Mouse (Mus musculus) adrenal gland, postnatal 4 days (tissue): Measurements from ENCODE around the gene Pepd. TPM values are rescaled to one million over a fixed set of nuclear protein-coding genes. Genes with fewer than 3 reads are reported as not detected.

Experiments used
- DNase-seq, 2 experiments: peaks; one replicate each; pipeline ENCODE4 v3.0.0; 2021 to 2022; ENCODE audit warnings: low spot score in 2 of 2, mixed read lengths in 2 of 2
- total RNA-seq, 2 experiments: library from RNA; stranded (reverse); gene quantifications; 2 replicates each; pipeline ENCODE4 v1.2.3; 2021

Pepd gene
- total RNA-seq, 2 experiments from 2014 or later: 59.7 to 67.6 TPM

DNA sequence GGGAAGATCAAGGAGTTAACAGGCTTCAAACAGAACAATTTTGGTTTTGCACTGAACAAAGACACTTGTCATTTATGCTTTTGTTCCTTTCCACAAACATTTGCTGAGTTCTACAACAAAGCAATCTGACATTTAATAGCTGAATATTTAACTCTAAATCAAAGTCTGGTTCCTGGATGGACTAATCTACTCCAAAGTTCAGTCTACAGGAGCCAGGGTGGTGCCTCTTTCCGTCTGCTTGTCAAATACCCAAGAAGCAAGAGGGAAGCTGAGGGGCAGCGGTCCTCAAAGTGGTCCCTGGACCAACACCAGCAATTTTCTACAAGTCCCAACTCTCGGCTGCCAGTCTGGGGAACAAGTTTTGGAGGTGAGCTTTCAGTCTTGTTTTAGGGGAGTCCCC, 141.0 kb downstream of the Pepd start:
- no peak for DNase-seq

DNA sequence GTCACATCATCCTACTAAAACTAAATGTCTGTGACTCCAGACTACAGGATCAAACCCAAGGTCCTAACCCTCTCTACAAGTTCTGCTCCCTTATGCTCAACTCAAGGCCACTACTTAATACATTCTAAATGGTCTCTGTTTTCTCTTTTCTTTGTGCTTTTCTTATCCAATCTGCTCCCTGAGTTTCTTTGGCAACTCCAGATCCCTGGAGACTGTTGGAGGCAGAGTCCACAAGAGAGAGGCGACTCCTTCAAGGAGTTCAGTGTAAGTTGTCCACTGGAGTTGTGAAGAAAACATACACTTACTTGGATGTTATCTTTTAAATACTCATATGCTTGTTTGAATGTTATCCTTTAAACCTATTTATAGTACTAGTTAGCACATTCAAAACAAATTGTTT, 142.1 kb downstream of the Pepd start:
- no peak for DNase-seq

DNA sequence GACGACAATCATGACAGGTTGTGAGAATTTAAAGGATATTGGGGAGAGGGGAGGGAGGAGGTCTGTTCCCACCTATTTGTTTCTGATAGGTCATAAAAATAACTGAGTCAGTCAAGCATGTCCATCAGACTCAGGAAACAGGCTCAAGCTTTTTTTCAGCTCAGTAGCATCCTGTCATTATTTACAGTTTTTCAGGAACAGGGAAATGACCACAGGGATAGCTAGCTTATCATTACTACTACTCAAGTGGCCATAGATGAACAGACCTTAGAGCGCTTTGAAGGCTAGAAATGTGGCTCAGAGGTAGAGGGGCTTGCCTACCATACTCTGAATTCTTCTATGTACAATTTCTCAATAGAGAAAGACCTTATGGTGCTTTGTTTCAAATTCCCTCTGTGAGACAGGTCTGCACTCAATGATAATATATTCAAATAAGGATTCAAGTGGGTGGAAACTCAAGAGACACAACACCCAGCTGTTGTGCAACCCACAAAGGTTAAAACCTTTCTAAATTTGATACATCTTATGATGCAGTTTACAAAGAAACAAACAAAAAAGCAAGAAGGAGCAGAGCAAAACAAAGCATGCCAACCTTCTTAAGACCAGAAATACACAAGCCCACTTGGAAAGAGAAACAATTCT, 142.9 kb downstream of the Pepd start:
- DNase-seq: no peak

- DNase-seq: peak; percentile 35 to 39
Observed at GRCm38 (mm10) chr7:35055619-35056435, 143.6 kb downstream of the Pepd start.

DNA sequence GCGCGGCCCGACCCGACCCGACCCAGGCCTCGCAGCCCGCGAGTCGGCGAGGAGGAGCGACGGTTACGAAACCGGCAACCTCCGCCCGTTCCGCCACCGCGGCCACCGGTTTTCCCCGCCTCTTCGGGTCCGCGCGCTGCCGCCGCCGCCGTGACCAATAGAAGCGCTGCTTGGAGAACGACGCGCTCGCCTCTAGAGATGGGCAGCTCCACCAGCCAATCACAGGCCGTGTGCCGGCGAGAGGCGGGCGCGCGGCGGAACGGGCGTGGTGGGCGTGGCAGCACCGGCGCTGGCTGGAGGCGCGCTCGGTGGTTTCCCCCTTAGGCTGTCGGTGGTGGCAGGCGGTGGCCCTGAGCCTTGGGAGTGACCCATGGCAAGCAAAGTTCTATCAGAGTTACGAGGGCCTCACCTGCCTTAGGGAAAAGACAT, 144.3 kb downstream of the Pepd start, which contains the start of gene Cebpg:
Gene Cebpg, minus strand, starts transcription at position 138 of the 429 bp plus-strand sequence.
- DNase-seq: peak; percentile 90 to 98

DNA sequence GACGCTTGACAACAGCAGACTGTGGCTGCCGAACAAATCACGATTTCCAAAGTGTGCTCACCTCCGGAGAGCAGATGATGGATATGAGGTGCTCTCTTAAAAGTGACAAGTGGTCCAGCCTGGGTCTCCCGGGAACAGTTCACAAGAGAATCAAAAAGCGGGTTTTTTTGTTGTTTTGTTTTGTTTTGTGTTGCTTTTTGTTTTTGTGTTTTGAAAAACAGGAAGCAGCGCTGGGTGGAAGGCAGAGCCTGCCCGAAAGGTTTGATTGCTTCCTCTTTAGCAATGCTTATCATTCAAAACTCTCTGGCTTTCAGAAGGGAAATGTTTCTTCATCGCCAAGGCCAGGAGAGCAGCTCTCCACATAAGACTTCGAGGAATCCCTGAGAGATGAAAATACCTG, 144.8 kb downstream of the Pepd start:
- no peak for DNase-seq

GRCm38 (mm10) chr7:35057569-35057968, 145.4 kb downstream of the Pepd start:
- DNase-seq: no peak

DNA sequence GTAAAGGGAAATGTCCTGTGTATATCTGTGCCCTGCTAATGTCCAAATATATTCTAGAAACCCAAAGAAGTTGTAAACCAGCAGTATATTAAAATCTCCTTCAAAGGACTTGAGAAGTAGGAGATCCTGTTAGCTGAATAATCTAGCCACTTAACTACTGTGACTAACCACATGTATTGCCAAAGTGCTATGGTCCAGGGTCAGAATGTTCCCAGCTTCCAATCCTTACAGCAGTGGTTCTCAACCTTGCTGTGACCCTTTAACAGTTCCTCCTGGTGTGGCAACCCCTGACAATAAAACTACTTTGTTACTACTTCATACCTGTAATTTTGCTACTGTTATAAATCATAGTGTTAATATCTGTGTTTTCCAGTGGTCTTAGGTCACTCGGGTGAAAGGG, 146.2 kb downstream of the Pepd start:
- no peak for DNase-seq

GRCm38 (mm10) chr7:35059467-35059866, 147.3 kb downstream of the Pepd start:
- no peak for DNase-seq

DNA sequence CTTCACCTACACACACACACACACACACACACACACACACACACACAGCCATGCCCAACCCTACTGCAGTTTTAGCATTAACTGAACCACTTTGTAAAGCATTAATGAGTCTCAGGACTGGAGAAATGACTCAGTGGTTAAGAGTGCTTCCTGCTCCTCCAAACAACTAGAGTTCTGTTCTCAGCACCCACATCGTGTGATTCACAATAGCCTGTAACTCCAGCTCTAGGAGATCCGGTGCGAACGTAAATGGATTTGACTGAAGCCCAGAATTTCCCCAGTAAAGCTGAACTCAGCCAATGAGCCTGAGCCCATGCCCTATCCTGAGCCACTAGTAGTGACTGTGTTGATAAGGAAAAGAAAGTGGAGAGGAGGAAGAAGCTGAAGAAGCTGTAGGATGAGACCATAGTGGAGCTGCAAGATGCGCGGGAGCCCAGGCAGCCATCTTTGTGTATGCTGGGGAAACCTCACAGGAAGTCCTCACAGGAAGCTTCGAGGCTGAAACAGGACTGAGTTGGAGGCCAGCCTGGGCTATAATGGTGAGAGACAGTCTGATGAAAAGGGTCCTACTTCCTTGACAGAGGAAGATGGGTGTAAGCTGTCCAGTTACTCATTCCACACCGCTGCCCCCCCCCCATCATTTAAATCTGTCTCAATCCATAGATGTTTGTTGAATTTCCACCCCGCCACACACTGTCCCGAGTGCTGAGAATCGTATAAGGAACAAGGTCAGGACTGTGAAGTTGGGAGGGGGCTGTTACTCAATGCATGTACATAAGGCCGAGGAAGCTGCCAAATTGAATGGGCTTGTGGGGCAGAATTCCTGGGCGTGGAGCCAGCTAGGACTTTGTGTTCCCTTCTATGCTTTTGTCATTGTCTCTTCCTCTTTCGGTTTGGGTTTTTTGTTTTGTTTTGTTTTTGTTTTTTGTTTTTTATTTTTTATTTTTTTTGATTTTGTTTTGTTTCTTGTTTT, 152.4 kb downstream of the Pepd start:
- DNase-seq: no peak

DNA sequence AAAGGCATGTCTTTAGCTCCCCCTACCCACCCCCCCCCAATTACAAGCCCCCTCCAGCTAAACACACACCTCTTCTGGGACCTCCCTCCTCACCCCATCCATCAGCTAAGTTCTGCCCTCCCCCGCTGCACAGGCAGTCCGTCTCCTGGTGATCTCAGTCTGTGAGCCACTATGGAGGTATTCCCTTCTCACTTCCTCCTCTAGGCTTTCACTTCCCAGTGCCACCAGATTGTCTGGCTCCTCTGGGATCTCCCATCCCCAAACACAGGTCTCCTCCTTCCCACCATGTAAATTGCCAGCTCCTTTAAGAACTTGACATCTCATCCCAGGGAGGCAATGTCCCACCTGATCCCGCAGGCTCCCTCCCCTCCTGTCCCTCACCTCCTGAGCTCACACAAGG, 153.8 kb downstream of the Pepd start:
- DNase-seq: no peak

- no peak for DNase-seq
Observed at GRCm38 (mm10) chr7:35066640-35067212, 154.5 kb downstream of the Pepd start.

- DNase-seq: peak in 1 of 2 experiments; percentile 21
Observed at GRCm38 (mm10) chr7:35076645-35077044, 164.5 kb downstream of the Pepd start.

- DNase-seq: no peak
Observed at GRCm38 (mm10) chr7:35080843-35081338, 168.7 kb downstream of the Pepd start.

GRCm38 (mm10) chr7:35081406-35082104, 169.4 kb downstream of the Pepd start:
- no peak for DNase-seq

- no peak for DNase-seq
Observed at GRCm38 (mm10) chr7:35084565-35085360, 172.6 kb downstream of the Pepd start.

DNA sequence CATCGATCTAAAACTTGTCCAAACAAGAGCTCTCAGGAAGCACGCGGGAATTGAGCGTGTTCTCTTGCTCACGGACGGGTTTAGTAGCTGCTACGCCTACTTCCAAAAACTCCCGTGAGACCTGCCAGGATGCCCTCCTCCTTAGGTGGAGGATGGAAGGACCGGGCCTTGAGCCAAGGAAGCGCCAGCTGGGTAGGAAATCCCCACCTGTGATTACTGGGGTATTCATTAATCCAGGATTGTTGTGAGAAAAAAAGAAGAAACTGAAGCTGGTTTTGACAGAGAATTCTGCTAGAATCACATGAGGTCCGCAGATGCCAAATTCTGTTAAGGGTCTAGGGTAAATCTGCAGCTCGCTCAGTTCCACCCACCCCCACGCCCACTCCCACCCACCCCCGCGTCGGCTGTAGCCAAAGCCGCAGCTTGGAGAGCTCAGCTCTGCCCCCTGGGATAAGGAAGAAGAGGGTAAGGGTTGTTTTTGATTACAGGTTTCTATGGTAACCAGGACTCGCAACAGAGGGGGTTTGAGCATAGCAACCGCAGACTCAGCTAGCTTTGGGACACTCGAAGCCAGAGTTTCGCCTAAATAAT, 174.2 kb downstream of the Pepd start:
- DNase-seq: no peak

GRCm38 (mm10) chr7:35090550-35090949, 178.4 kb downstream of the Pepd start:
- DNase-seq: no peak
